ENCODE assay signal across 12 mouse cellular contexts in the genomic region with DNA sequence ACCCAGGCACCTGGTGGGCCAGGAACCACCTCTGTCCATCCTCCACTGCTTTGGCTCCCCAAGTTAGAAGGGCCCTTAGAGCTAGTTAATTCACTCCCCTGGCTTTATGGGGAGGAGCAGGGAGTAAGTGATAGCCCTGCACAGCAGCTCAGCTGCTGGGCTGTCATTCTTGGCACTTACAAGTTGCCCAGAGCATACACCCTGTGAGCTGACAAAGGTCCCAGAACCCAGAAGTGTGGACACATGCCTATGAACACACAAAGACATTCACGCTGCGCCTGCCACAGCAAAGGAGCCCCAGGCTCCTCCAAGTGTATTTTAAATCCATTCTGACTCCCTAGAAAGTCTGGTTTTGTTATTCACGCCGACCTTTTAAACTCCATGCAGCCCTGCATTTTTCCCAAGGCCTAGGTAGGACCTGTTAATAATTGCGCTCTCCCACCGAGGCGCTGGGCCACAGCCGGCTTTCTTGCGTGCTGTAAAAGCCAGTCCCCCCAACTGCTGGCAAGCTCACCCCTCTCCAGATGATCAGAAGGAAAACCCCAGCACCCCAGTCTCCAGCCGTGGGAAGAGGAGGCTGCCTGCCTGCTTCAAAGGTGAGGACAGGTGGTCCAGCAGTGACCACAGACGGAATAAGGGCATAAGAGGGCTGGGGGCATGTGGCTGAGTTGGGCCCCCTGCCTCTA.
DNase-seq lines count a peak whose midpoint lies in the region; ATAC-seq and TF ChIP-seq lines count a peak whose summit lies in the region.
"Had no signal": no experiment of that assay in that cellular context is flagged by ENCODE, and none has a peak within 500 bp of the region (broad histone marks: within the 10 kb centered on the region; RNA-seq: fewer than 3 reads in every experiment).

No protein-coding gene starts in this region.

- no peak overlapping the region for H3K27ac ChIP-seq in heart, embryonic 14.5 days (replicated peaks in 1 of 2; ENCODE audit: control insufficient read depth in 1 of 2, insufficient read depth in 1 of 2, low read depth in 2 of 2, low read length in 2 of 2)
- H3K27ac ChIP-seq in kidney, embryonic 15.5 days = peak overlapping the region; percentile 66
- H3K27ac ChIP-seq in forebrain, embryonic 15.5 days (replicated peaks) = no peak overlapping the region
- H3K27ac ChIP-seq: heart, adult 2 months had no signal

- H3K4me1 ChIP-seq in heart, embryonic 14.5 days (ENCODE audit: control insufficient read depth in 2 of 2, insufficient read depth in 2 of 2, low read length in 2 of 2) = peaks cover 3 to 6% of the 10 kb centered on the region in 2 experiments; a peak in 3 of 4 replicates
- peaks cover 19% of the 10 kb centered on the region for H3K4me1 ChIP-seq in kidney, embryonic 15.5 days
- H3K4me1 ChIP-seq in forebrain, embryonic 15.5 days = no peaks in the 10 kb centered on the region

- TF ChIP-seq POLR2A in brain, embryonic 14.5 days (IDR thresholded peaks at IDR 0.05; ENCODE audit: borderline replicate concordance, extremely low read depth, insufficient read depth, insufficient read length, poor library complexity, severe bottlenecking) = no peak

- no peak overlapping the region for H3K4me3 ChIP-seq in heart, embryonic 14.5 days (ENCODE audit: control insufficient read depth in 1 of 2, insufficient read depth in 1 of 2, low read depth in 1 of 2, low read length in 2 of 2)
- H3K4me3 ChIP-seq in kidney, embryonic 15.5 days (replicated peaks) = no peak overlapping the region
- H3K4me3 ChIP-seq in forebrain, embryonic 15.5 days = no peak overlapping the region
- H3K4me3 ChIP-seq: heart, adult 2 months had no signal

- no peak for DNase-seq in heart, postnatal 25 days (ENCODE audit: low spot score)
- no peak for DNase-seq in kidney, postnatal 36 days
- peak; percentile 56 for DNase-seq in brain, embryonic 14.5 days (ENCODE audit: low read depth)
- DNase-seq in gastrocnemius, postnatal 4 days (ENCODE audit: low spot score in 2 of 2) = no peak
- DNase-seq in embryo, embryonic 11 days = no peak
- DNase-seq: cerebellum, adult 11-12 months; thymus, postnatal 25 days had no signal

- H3K9ac ChIP-seq in heart, embryonic 14.5 days (ENCODE audit: low read length) = 0 out of 2 replicates have a peak overlapping the region, but pooled peaks have one; percentile 2
- no peak overlapping the region for H3K9ac ChIP-seq in kidney, embryonic 15.5 days
- H3K9ac ChIP-seq in forebrain, embryonic 15.5 days (replicated peaks) = no peak overlapping the region

- intact Hi-C loops in heart, postnatal 25 days (cut with DNase I) = no loop called here

- no peaks in the 10 kb centered on the region for H3K36me3 ChIP-seq in heart, embryonic 14.5 days (ENCODE audit: control insufficient read depth, insufficient read depth, low read length)
- no peaks in the 10 kb centered on the region for H3K36me3 ChIP-seq in kidney, embryonic 15.5 days
- no peaks in the 10 kb centered on the region for H3K36me3 ChIP-seq in forebrain, embryonic 15.5 days

- no peak for ATAC-seq in heart, embryonic 14.5 days (ENCODE audit: insufficient number of reproducible peaks, insufficient read depth, low FRiP score, low read depth)
- peak; percentile 52 for ATAC-seq in kidney, embryonic 15.5 days (replicated peaks; ENCODE audit: low FRiP score)
- 0 out of 2 replicates have a peak, but pooled peaks have one; percentile 23 for ATAC-seq in forebrain, embryonic 15.5 days (replicated peaks)
- ATAC-seq: lung, postnatal 0 days had no signal

- WGBS in heart, embryonic 14.5 days = 58% methylated on average over 11 of the region's 11 CpGs
- WGBS in kidney, embryonic 15.5 days = 41% methylated on average over 11 of the region's 11 CpGs
- 46% methylated on average over 11 of the region's 11 CpGs for WGBS in forebrain, embryonic 15.5 days

- TF ChIP-seq CTCF in brain, embryonic 14.5 days (IDR thresholded peaks at IDR 0.05; ENCODE audit: borderline replicate concordance, extremely low read depth, insufficient read depth, insufficient read length) = no peak

- no peaks in the 10 kb centered on the region for H3K27me3 ChIP-seq in heart, embryonic 14.5 days (ENCODE audit: control insufficient read depth, insufficient read depth, low read length)
- H3K27me3 ChIP-seq in kidney, embryonic 15.5 days = no peaks in the 10 kb centered on the region
- H3K27me3 ChIP-seq in forebrain, embryonic 15.5 days = no peaks in the 10 kb centered on the region

- H3K9me3 ChIP-seq in heart, embryonic 14.5 days (ENCODE audit: control insufficient read depth, low read length) = no peaks in the 10 kb centered on the region
- H3K9me3 ChIP-seq in kidney, embryonic 15.5 days (replicated peaks) = no peaks in the 10 kb centered on the region
- no peaks in the 10 kb centered on the region for H3K9me3 ChIP-seq in forebrain, embryonic 15.5 days

- no peak overlapping the region for H3K4me2 ChIP-seq in heart, embryonic 14.5 days (ENCODE audit: low read length)
- H3K4me2 ChIP-seq in kidney, embryonic 15.5 days = 0 out of 2 replicates have a peak overlapping the region, but pooled peaks have one; percentile 8
- H3K4me2 ChIP-seq in forebrain, embryonic 15.5 days (replicated peaks) = no peak overlapping the region
